Mouse (Mus musculus): Measurements from ENCODE around the gene Olfr820. TPM values are rescaled to one million over a fixed set of nuclear protein-coding genes. Genes with fewer than 3 reads are reported as not detected.

The Olfr820 gene
- polyA plus RNA-seq, 1 experiment from 2014 or later, result not detected

Other genes starting within 250 kb of the Olfr820 start
- not detected in 2 replicates for gene Olfr808, start 247.1 kb upstream of the Olfr820 start, polyA plus RNA-seq (2016; fragmentation: Nextera tagmentation; extraction: Ambion mirVana)
- not detected in 2 replicates for gene Olfr809, start 238.0 kb upstream of the Olfr820 start, polyA plus RNA-seq (2016; fragmentation: Nextera tagmentation; extraction: Ambion mirVana)
- gene Olfr810, start 217.7 kb upstream of the Olfr820 start, polyA plus RNA-seq (2016; fragmentation: Nextera tagmentation; extraction: Ambion mirVana), result not detected in 2 replicates
- not detected in 2 replicates for gene Olfr811, start 208.2 kb upstream of the Olfr820 start, polyA plus RNA-seq (2016; fragmentation: Nextera tagmentation; extraction: Ambion mirVana)
- gene Olfr812, start 166.5 kb upstream of the Olfr820 start, polyA plus RNA-seq (2016; fragmentation: Nextera tagmentation; extraction: Ambion mirVana), result not detected in 2 replicates
- gene Olfr813, start 157.3 kb upstream of the Olfr820 start, polyA plus RNA-seq (2016; fragmentation: Nextera tagmentation; extraction: Ambion mirVana), result 0.18 TPM in 1 of 2 replicates, not detected in the other
- gene Olfr814, start 132.8 kb upstream of the Olfr820 start, polyA plus RNA-seq (2016; fragmentation: Nextera tagmentation; extraction: Ambion mirVana), result not detected in 2 replicates
- not detected in 2 replicates for gene Olfr815, start 106.8 kb upstream of the Olfr820 start, polyA plus RNA-seq (2016; fragmentation: Nextera tagmentation; extraction: Ambion mirVana)
- gene Olfr816, start 97.0 kb upstream of the Olfr820 start, polyA plus RNA-seq (2016; fragmentation: Nextera tagmentation; extraction: Ambion mirVana), result not detected in 2 replicates
- not detected in 2 replicates for gene Olfr818, start 63.5 kb upstream of the Olfr820 start, polyA plus RNA-seq (2016; fragmentation: Nextera tagmentation; extraction: Ambion mirVana)
- not detected in 2 replicates for gene Olfr819, start 45.4 kb upstream of the Olfr820 start, polyA plus RNA-seq (2016; fragmentation: Nextera tagmentation; extraction: Ambion mirVana)
- not detected in 2 replicates for gene Olfr247, start 36.5 kb upstream of the Olfr820 start, polyA plus RNA-seq (2016; fragmentation: Nextera tagmentation; extraction: Ambion mirVana)
- not detected in 2 replicates for gene Gm10310, start 27.6 kb upstream of the Olfr820 start, polyA plus RNA-seq (2016; fragmentation: Nextera tagmentation; extraction: Ambion mirVana)
- gene Olfr821, start 17.7 kb downstream of the Olfr820 start, polyA plus RNA-seq (2016; fragmentation: Nextera tagmentation; extraction: Ambion mirVana), result not detected in 2 replicates
- not detected in 2 replicates for gene Olfr822, start 58.6 kb downstream of the Olfr820 start, polyA plus RNA-seq (2016; fragmentation: Nextera tagmentation; extraction: Ambion mirVana)
- not detected in 2 replicates for gene Olfr823, start 102.8 kb downstream of the Olfr820 start, polyA plus RNA-seq (2016; fragmentation: Nextera tagmentation; extraction: Ambion mirVana)
- gene Olfr824, start 117.4 kb downstream of the Olfr820 start, polyA plus RNA-seq (2016; fragmentation: Nextera tagmentation; extraction: Ambion mirVana), result not detected in 2 replicates
- gene Olfr825, start 154.1 kb downstream of the Olfr820 start, polyA plus RNA-seq (2016; fragmentation: Nextera tagmentation; extraction: Ambion mirVana), result not detected in 2 replicates
- gene Olfr826, start 171.6 kb downstream of the Olfr820 start, polyA plus RNA-seq (2016; fragmentation: Nextera tagmentation; extraction: Ambion mirVana), result not detected in 2 replicates
- gene Olfr827, start 201.8 kb downstream of the Olfr820 start, polyA plus RNA-seq (2016; fragmentation: Nextera tagmentation; extraction: Ambion mirVana), result not detected in 2 replicates